Mouse (Mus musculus) limb, embryonic 14.5 days (tissue): Measurements from ENCODE around the gene Gspt1. TPM values are rescaled to one million over a fixed set of nuclear protein-coding genes. Genes with fewer than 3 reads are reported as not detected.

Experiments
- ATAC-seq: fragments of 200-750 bp; cut with Nextera tagmentation; 2 replicates; pipeline ENCODE4 v1.8.0; 2017; ENCODE audit warnings: low read depth, moderate number of reproducible peaks, moderate TSS enrichment; ENCODE audit not compliant: low FRiP score
- DNase-seq: peaks from one replicate; pipeline ENCODE4 v3.0.0-alpha.2; 2015; ENCODE audit warnings: low spot score
- H3K27ac ChIP-seq: fragments of 300-500 bp; sonication (generic); replicated peaks from 2 replicates; pipeline ENCODE4 v1.5.1; 2014; ENCODE audit warnings: low read depth, mild to moderate bottlenecking, low read length, moderate library complexity, mixed read lengths
- H3K27me3 ChIP-seq: fragments of 300-500 bp; sonication (generic); 2 replicates; pipeline ENCODE4 v1.6.1; 2014; ENCODE audit warnings: low read length, mixed read lengths; ENCODE audit not compliant: control insufficient read depth, insufficient read depth
- H3K36me3 ChIP-seq: fragments of 300-500 bp; sonication (generic); 2 replicates; pipeline ENCODE4 v1.6.1; 2014; ENCODE audit warnings: mild to moderate bottlenecking, low read length, moderate library complexity, mixed read lengths; ENCODE audit not compliant: control insufficient read depth, insufficient read depth
- H3K4me1 ChIP-seq: fragments of 300-500 bp; sonication (generic); 2 replicates; pipeline ENCODE4 v1.6.1; 2014; ENCODE audit warnings: antibody characterized with exemption, low read length, mixed read lengths; ENCODE audit not compliant: control insufficient read depth, insufficient read depth
- H3K4me2 ChIP-seq: fragments of 300-500 bp; sonication (generic); replicated peaks from 2 replicates; pipeline ENCODE4 v1.6.1; 2014; ENCODE audit warnings: low read depth, mild to moderate bottlenecking, low read length, moderate library complexity; ENCODE audit not compliant: severe bottlenecking
- H3K4me3 ChIP-seq: fragments of 300-500 bp; sonication (generic); replicated peaks from 2 replicates; pipeline ENCODE4 v1.5.1; 2014; ENCODE audit warnings: low read length
- H3K9ac ChIP-seq: fragments of 300-500 bp; sonication (generic); 2 replicates; pipeline ENCODE4 v1.6.1; 2014; ENCODE audit warnings: mild to moderate bottlenecking, low read depth, low read length, moderate library complexity; ENCODE audit not compliant: severe bottlenecking
- H3K9me3 ChIP-seq: fragments of 300-500 bp; sonication (generic); 2 replicates; pipeline ENCODE4 v1.6.1; 2016; ENCODE audit warnings: low read length; ENCODE audit not compliant: control insufficient read depth
- POLR2A ChIP-seq: fragments of 200-500 bp; IDR thresholded peaks from 2 replicates; pipeline ENCODE4 v1.8.0; 2012; ENCODE audit warnings: inconsistent platforms, mild to moderate bottlenecking, moderate library complexity, borderline replicate concordance; ENCODE audit not compliant: insufficient read depth, insufficient read length; ENCODE audit errors: extremely low read depth
- WGBS: fragments of 180-500 bp; shearing (Covaris S2); extraction: QIAGEN DNeasy Blood & Tissue Kit; methylation state at CpG from one replicate; pipeline ENCODE4 v1.1.7; 2014; 5-methylcytosine and 5-hydroxymethylcytosine counted together
- polyA plus RNA-seq, 2 experiments: library from polyadenylated mRNA; depleted of rRNA in 1 of 2; stranded (reverse) in 1 of 2; unstranded in 1 of 2; fragments of >200 nt; fragmentation: Nextera tagmentation in 1 of 2; extraction: Ambion mirVana in 1 of 2; gene quantifications; 2 replicates each; pipeline versions ENCODE4 v1.2.1 to v1.2.3; 2012 to 2014

Gene Gspt1
- polyA plus RNA-seq, 2 experiments: 69.9 to 96.0 TPM

DNA sequence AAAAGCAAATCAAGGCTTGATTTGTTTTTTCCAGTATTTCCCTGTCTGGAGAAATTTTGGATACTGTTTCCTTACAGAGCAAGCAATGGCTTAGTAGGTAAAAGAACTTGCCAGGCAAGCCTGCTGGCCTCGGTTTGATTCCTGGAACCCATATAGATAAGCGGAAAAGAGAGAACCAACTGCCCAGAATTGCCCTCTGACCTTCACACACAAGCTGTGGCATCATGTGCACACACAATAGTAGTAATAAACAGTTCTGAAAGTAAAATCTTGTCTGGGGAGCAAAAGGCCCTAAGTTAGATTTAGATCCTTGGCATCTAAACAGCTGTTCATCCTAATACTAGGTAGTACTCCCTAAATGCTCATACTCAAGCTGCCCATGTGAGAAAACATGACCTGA lies 6.3 kb downstream of the Gspt1 start:
- Histone ChIP-seq H3K4me3 (no peak overlapping the region), H3K27ac (no peak overlapping the region), H3K36me3 (no peaks in the 10 kb centered on the region), H3K9ac (no peak overlapping the region), H3K9me3 (no peaks in the 10 kb centered on the region), H3K4me2 (no peak overlapping the region), H3K4me1 (peaks cover 10% of the 10 kb centered on the region), H3K27me3 (no peaks in the 10 kb centered on the region)
- DNase-seq: no peak
- no peak for TF ChIP-seq POLR2A
- no peak for ATAC-seq
- WGBS: 89% methylated on average over 2 of the region's 2 CpGs

DNA sequence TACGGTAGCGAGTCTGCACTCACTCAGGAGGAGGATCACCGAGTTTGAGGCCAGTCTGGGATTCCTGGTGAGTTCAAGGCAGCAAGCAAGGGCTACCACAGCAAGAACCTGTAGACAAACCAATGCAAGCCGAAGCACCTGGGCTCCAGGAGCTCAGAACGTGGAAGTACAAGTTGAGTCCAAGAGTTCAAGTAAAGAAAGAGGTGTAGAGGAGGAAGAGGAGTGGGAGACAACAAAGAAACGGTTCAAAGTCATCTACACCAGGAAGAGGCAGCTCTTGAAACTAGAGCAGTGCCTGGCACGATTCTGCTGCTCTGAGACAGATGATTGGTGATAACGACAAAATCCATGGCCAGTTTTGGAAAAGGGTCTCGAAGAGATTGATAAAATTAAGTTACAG lies 8.4 kb downstream of the Gspt1 start:
- H3K9me3 ChIP-seq: no peaks in the 10 kb centered on the region
- no peak overlapping the region for H3K9ac ChIP-seq
- ATAC-seq (no peak), DNase-seq (no peak)
- TF ChIP-seq POLR2A: no peak
- H3K4me2 ChIP-seq: no peak overlapping the region
- no peaks in the 10 kb centered on the region for H3K4me1 ChIP-seq
- H3K27me3 ChIP-seq: no peaks in the 10 kb centered on the region
- no peaks in the 10 kb centered on the region for H3K36me3 ChIP-seq
- H3K4me3 ChIP-seq: no peak overlapping the region
- 80% methylated on average over 9 of the region's 9 CpGs for WGBS
- no peak overlapping the region for H3K27ac ChIP-seq

DNA sequence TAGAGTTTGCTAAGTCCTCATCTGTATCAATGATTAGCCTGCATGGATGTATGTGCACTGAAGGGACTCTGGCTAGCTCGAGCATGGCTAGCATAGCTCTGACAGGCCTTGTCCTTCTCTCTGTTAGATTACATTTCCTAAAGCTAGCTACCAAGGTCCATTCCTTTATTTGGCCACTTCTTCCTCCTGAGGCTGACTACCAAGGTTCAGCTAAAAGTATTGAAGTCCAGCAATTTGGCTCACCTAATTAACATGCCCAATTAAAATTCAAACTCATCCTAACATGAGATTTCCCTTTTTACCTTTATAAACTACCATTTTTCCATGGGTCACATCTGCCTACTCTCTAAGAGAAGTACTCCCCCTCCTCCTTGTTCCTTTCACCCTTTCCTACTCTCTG lies 11.7 kb downstream of the Gspt1 start:
- Histone ChIP-seq H3K9me3 (no peaks in the 10 kb centered on the region), H3K9ac (no peak overlapping the region), H3K4me2 (no peak overlapping the region), H3K4me3 (no peak overlapping the region), H3K27me3 (no peaks in the 10 kb centered on the region), H3K36me3 (peaks cover 11% of the 10 kb centered on the region), H3K27ac (no peak overlapping the region), H3K4me1 (no peaks in the 10 kb centered on the region)
- 91% methylated on average over 1 of the region's 1 CpGs for WGBS
- DNase-seq (no peak), ATAC-seq (no peak)
- TF ChIP-seq POLR2A: no peak

DNA sequence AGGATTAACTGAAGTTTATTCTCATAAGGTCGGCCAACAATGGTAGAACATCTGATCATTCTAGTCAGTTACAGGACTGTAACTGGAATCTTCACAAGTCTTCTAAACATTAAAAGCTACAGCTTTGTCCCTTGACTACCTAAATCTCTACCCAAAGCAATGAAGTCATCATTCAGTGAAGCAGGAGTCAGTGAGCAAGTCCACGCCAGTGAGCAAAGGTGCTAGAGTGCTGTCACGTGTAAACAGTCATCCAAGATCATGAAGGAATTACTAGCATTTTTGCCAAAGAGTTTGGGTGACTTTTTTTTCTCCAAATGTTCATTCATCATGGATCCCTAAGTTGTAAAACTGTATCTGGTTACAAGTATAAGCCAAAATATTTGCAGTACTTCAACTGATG lies 36.3 kb downstream of the Gspt1 start:
- H3K4me1 ChIP-seq: no peaks in the 10 kb centered on the region
- H3K27ac ChIP-seq: no peak overlapping the region
- no peaks in the 10 kb centered on the region for H3K9me3 ChIP-seq
- H3K36me3 ChIP-seq: peaks cover 56% of the 10 kb centered on the region
- no peak for TF ChIP-seq POLR2A
- no peaks in the 10 kb centered on the region for H3K27me3 ChIP-seq
- H3K9ac ChIP-seq: no peak overlapping the region
- no peak for DNase-seq
- H3K4me2 ChIP-seq: no peak overlapping the region
- WGBS: 87% methylated on average over 3 of the region's 3 CpGs
- no peak for ATAC-seq
- no peak overlapping the region for H3K4me3 ChIP-seq

DNA sequence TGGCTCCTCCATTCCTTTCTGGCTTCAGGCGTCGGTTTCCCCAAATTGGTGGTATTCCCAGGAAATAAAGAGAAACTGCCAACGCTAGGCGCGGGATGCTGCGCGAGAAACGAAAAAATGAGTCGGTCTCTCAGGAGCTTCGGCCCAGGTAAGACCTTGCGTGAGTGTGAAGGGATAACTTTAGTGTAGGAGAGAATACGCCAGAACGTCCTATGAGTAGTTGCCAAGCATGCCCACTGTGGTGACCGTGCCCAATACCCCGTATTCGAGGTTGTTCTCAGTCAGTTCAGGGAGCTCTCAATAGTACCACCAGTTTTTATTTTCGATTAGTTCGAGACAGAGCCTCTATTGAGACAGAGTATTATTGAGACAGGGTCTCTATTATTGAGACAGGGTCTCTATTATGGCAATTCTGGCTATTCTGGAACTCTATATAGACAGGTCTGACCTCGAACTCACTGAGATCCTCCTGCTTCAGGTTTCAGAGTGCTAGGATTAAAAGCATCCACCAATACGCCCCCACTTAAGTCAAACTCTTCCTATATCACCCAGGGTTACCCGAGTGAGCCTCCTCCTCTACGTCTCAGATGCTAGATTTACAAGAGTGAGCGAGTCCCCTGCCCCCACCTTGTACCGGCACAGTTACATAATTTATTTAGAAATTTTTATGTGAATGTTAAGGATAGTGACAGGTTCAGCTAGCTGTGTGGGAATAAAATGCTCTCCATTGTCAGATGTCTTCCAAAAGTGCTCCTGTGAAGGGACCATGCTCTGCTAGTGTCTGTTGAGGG lies 50.3 kb downstream of the Gspt1 start:
- Histone ChIP-seq H3K36me3 (peaks cover 41% of the 10 kb centered on the region), H3K4me2 (peak overlapping the region; percentile 69), H3K9me3 (no peaks in the 10 kb centered on the region), H3K27me3 (no peaks in the 10 kb centered on the region), H3K4me3 (peak overlapping the region; percentile 80), H3K9ac (peak overlapping the region; percentile 85), H3K4me1 (peaks cover 15% of the 10 kb centered on the region), H3K27ac (peak overlapping the region; percentile 81)
- WGBS: 5% methylated on average over 24 of the region's 24 CpGs
- no peak for DNase-seq
- no peak for ATAC-seq
- TF ChIP-seq POLR2A: no peak
